Mouse (Mus musculus) stomach, postnatal 0 days (tissue): ENCODE results near the gene Bcor. TPM values are rescaled to one million over a fixed set of nuclear protein-coding genes. Genes with fewer than 3 reads are reported as not detected.

Experiments used
- ATAC-seq: fragments of 200-750 bp; cut with Nextera tagmentation; 2 replicates; pipeline ENCODE4 v1.8.0; 2017; ENCODE audit not compliant: low FRiP score, low TSS enrichment
- DNase-seq: peaks from one replicate; pipeline ENCODE4 v3.0.0-alpha.2; 2016; ENCODE audit warnings: low spot score
- H3K27ac ChIP-seq: fragments of 300-500 bp; sonication (generic); replicated peaks from 2 replicates; pipeline ENCODE4 v1.5.1; 2014; ENCODE audit warnings: mild to moderate bottlenecking, control low read depth
- H3K27me3 ChIP-seq: fragments of 300-500 bp; sonication (generic); 2 replicates; pipeline ENCODE4 v1.6.1; 2014; ENCODE audit warnings: low read length; ENCODE audit not compliant: control insufficient read depth, insufficient read depth
- H3K36me3 ChIP-seq: fragments of 300-500 bp; sonication (generic); 2 replicates; pipeline ENCODE4 v1.6.1; 2014; ENCODE audit warnings: low read length, mixed read lengths; ENCODE audit not compliant: control insufficient read depth, insufficient read depth
- H3K4me1 ChIP-seq: fragments of 300-500 bp; sonication (generic); replicated peaks from 2 replicates; pipeline ENCODE4 v1.6.1; 2014; ENCODE audit warnings: antibody characterized with exemption; ENCODE audit not compliant: control insufficient read depth, insufficient read depth
- H3K4me2 ChIP-seq: fragments of 300-500 bp; sonication (generic); replicated peaks from 2 replicates; pipeline ENCODE4 v1.6.1; 2014; ENCODE audit warnings: low read depth, mild to moderate bottlenecking, control low read depth, moderate library complexity
- H3K4me3 ChIP-seq: fragments of 300-500 bp; sonication (generic); 2 replicates; pipeline ENCODE4 v1.5.1; 2014; ENCODE audit warnings: low read depth, low read length, control low read depth
- H3K9ac ChIP-seq: fragments of 300-500 bp; sonication (generic); 2 replicates; pipeline ENCODE4 v1.6.1; 2014; ENCODE audit warnings: mild to moderate bottlenecking, low read length, control low read depth, mixed read lengths
- H3K9me3 ChIP-seq: fragments of 300-500 bp; sonication (generic); 2 replicates; pipeline ENCODE4 v1.6.1; 2016; ENCODE audit warnings: low read length; ENCODE audit not compliant: control insufficient read depth
- CTCF ChIP-seq: IDR thresholded peaks from 2 replicates; pipeline ENCODE4 v1.5.1; 2016; ENCODE audit warnings: antibody characterized with exemption, low read depth, mild to moderate bottlenecking, moderate library complexity
- EP300 ChIP-seq: optimal IDR thresholded peaks from 2 replicates; pipeline ENCODE3; 2016; ENCODE audit warnings: antibody characterized with exemption
- WGBS: fragments of 180-500 bp; shearing (Covaris S2); extraction: QIAGEN DNeasy Blood & Tissue Kit; methylation state at CpG from one replicate; pipeline ENCODE4 v1.1.7; 2014; 5-methylcytosine and 5-hydroxymethylcytosine counted together
- polyA plus RNA-seq: library from polyadenylated mRNA; unstranded; fragments of >200 nt; fragmentation: Nextera tagmentation; extraction: Ambion mirVana; gene quantifications from 2 replicates; pipeline ENCODE4 v1.2.1, GENCODE M21; 2015

Bcor gene
- 4.7 and 5.5 TPM in 2 replicates for polyA plus RNA-seq

- peak within 1 kb of the TSS; percentile 40 for H3K4me3 ChIP-seq
- DNase-seq (peak; percentile 59), ATAC-seq (peak; percentile 50; the same call in 1 of the 2 replicates)
- H3K27ac ChIP-seq: peak within 1 kb of the TSS; percentile 80
- WGBS: 3% methylated on average over 33 of the region's 56 CpGs
- H3K9ac ChIP-seq: peak within 1 kb of the TSS; percentile 61
- TF ChIP-seq CTCF: no peak
- TF ChIP-seq EP300: no peak
- peak within 1 kb of the TSS; percentile 56 for H3K4me2 ChIP-seq
- no peaks in the 10 kb centered on the region for H3K36me3 ChIP-seq
- no peaks in the 10 kb centered on the region for H3K4me1 ChIP-seq
- H3K27me3 ChIP-seq: no peaks in the 10 kb centered on the region
- H3K9me3 ChIP-seq: no peaks in the 10 kb centered on the region
These were observed at the start of gene Bcor for GRCm38 (mm10) chrX:12159981-12160656. Gene Bcor, minus strand, starts transcription at chrX:12160355.

- no peak for TF ChIP-seq CTCF
- no peak for TF ChIP-seq EP300
- no peak overlapping the region for H3K4me3 ChIP-seq
- ATAC-seq (no peak), DNase-seq (no peak)
- WGBS: 84% methylated on average over 3 of the region's 3 CpGs
- no peak overlapping the region for H3K9ac ChIP-seq
- no peaks in the 10 kb centered on the region for H3K4me1 ChIP-seq
- H3K4me2 ChIP-seq: no peak overlapping the region
- H3K9me3 ChIP-seq: no peaks in the 10 kb centered on the region
- H3K27ac ChIP-seq: no peak overlapping the region
- H3K36me3 ChIP-seq: no peaks in the 10 kb centered on the region
- no peaks in the 10 kb centered on the region for H3K27me3 ChIP-seq
These were observed 42.8 kb upstream of the Bcor start for GRCm38 (mm10) chrX:12202951-12203350.

GRCm38 (mm10) chrX:12201111-12201510, 41.0 kb upstream of the Bcor start:
- Histone ChIP-seq H3K36me3 (no peaks in the 10 kb centered on the region), H3K9me3 (no peaks in the 10 kb centered on the region), H3K4me1 (no peaks in the 10 kb centered on the region), H3K27ac (no peak overlapping the region), H3K27me3 (no peaks in the 10 kb centered on the region), H3K4me3 (no peak overlapping the region), H3K9ac (no peak overlapping the region), H3K4me2 (no peak overlapping the region)
- DNase-seq: no peak
- 90% methylated on average over 3 of the region's 3 CpGs for WGBS
- no peak for TF ChIP-seq CTCF
- TF ChIP-seq EP300: no peak
- ATAC-seq: no peak

- Histone ChIP-seq H3K9me3 (no peaks in the 10 kb centered on the region), H3K4me3 (no peak overlapping the region), H3K36me3 (no peaks in the 10 kb centered on the region), H3K9ac (no peak overlapping the region), H3K27me3 (no peaks in the 10 kb centered on the region), H3K27ac (no peak overlapping the region), H3K4me1 (no peaks in the 10 kb centered on the region), H3K4me2 (no peak overlapping the region)
- ATAC-seq: no peak
- WGBS: 56% methylated on average over 11 of the region's 11 CpGs
- no peak for DNase-seq
- TF ChIP-seq CTCF: no peak
- TF ChIP-seq EP300: no peak
These were observed 35.2 kb upstream of the Bcor start for GRCm38 (mm10) chrX:12195234-12195919.

GRCm38 (mm10) chrX:12192343-12192742, 32.2 kb upstream of the Bcor start:
- H3K36me3 ChIP-seq: no peaks in the 10 kb centered on the region
- WGBS: 58% methylated on average over 2 of the region's 2 CpGs
- no peak overlapping the region for H3K9ac ChIP-seq
- no peak overlapping the region for H3K27ac ChIP-seq
- no peak overlapping the region for H3K4me3 ChIP-seq
- no peaks in the 10 kb centered on the region for H3K4me1 ChIP-seq
- no peak for ATAC-seq
- H3K4me2 ChIP-seq: no peak overlapping the region
- no peak for DNase-seq
- TF ChIP-seq CTCF (no peak), EP300 (no peak)
- H3K9me3 ChIP-seq: no peaks in the 10 kb centered on the region
- H3K27me3 ChIP-seq: no peaks in the 10 kb centered on the region

- H3K27ac ChIP-seq: no peak overlapping the region
- H3K4me2 ChIP-seq: no peak overlapping the region
- H3K9ac ChIP-seq: no peak overlapping the region
- H3K4me3 ChIP-seq: no peak overlapping the region
- WGBS: 71% methylated on average over 4 of the region's 4 CpGs
- H3K27me3 ChIP-seq: no peaks in the 10 kb centered on the region
- ATAC-seq (no peak), DNase-seq (no peak)
- no peaks in the 10 kb centered on the region for H3K36me3 ChIP-seq
- TF ChIP-seq CTCF: no peak
- TF ChIP-seq EP300: no peak
- H3K9me3 ChIP-seq: no peaks in the 10 kb centered on the region
- H3K4me1 ChIP-seq: no peaks in the 10 kb centered on the region
These were observed 29.4 kb upstream of the Bcor start for GRCm38 (mm10) chrX:12189511-12189910.
